Mouse (Mus musculus): ENCODE results near the gene Adgrb3. TPM values are rescaled to one million over a fixed set of nuclear protein-coding genes. Genes with fewer than 3 reads are reported as not detected.
"Not testable (repeated sequence)": the region's sequence is repeated elsewhere in the genome, so short reads cannot be mapped to it uniquely, and the experiment has no call there.

Gene Adgrb3
- polyA plus RNA-seq, 1 experiment from 2014 or later: 0.58 TPM

GRCm38 (mm10) chr1:25033155-25034095, 796.1 kb downstream of the Adgrb3 start:
- H3K36me3 ChIP-seq (ENCODE audit: control insufficient read depth, insufficient read depth, low read length): no peaks in the 10 kb centered on the region
- H3K4me3 ChIP-seq (ENCODE audit: control insufficient read depth in 1 of 2, insufficient read depth in 1 of 2, low read depth in 1 of 2, low read length in 2 of 2): no peak overlapping the region
- no peaks in the 10 kb centered on the region for H3K9me3 ChIP-seq (ENCODE audit: control insufficient read depth, low read length)
- no peak overlapping the region for H3K4me2 ChIP-seq (ENCODE audit: low read length)
- 68% methylated on average over 8 of the region's 8 CpGs for WGBS
- no peaks in the 10 kb centered on the region for H3K4me1 ChIP-seq (ENCODE audit: control insufficient read depth in 2 of 2, insufficient read depth in 2 of 2, low read length in 2 of 2)
- no peak for ATAC-seq (ENCODE audit: insufficient number of reproducible peaks, insufficient read depth, low FRiP score, low read depth)
- H3K27ac ChIP-seq (replicated peaks in 1 of 2; ENCODE audit: control insufficient read depth in 1 of 2, insufficient read depth in 1 of 2, low read depth in 2 of 2, low read length in 2 of 2): no peak overlapping the region
- no peak overlapping the region for H3K9ac ChIP-seq (ENCODE audit: low read length)
- no peaks in the 10 kb centered on the region for H3K27me3 ChIP-seq (ENCODE audit: control insufficient read depth, insufficient read depth, low read length)

GRCm38 (mm10) chr1:25023156-25023555, 806.4 kb downstream of the Adgrb3 start:
- Histone ChIP-seq H3K36me3 (ENCODE audit: control insufficient read depth, insufficient read depth, low read length) (no peaks in the 10 kb centered on the region), H3K4me3 (ENCODE audit: control insufficient read depth in 1 of 2, insufficient read depth in 1 of 2, low read depth in 1 of 2, low read length in 2 of 2) (no peak overlapping the region), H3K4me2 (ENCODE audit: low read length) (no peak overlapping the region), H3K9ac (ENCODE audit: low read length) (no peak overlapping the region), H3K9me3 (ENCODE audit: control insufficient read depth, low read length) (no peaks in the 10 kb centered on the region), H3K27me3 (ENCODE audit: control insufficient read depth, insufficient read depth, low read length) (no peaks in the 10 kb centered on the region), H3K27ac (replicated peaks in 1 of 2; ENCODE audit: control insufficient read depth in 1 of 2, insufficient read depth in 1 of 2, low read depth in 2 of 2, low read length in 2 of 2) (no peak overlapping the region), H3K4me1 (ENCODE audit: control insufficient read depth in 2 of 2, insufficient read depth in 2 of 2, low read length in 2 of 2) (no peaks in the 10 kb centered on the region)
- WGBS: 66% methylated on average over 3 of the region's 3 CpGs
- ATAC-seq (ENCODE audit: insufficient number of reproducible peaks, insufficient read depth, low FRiP score, low read depth): no peak

GRCm38 (mm10) chr1:25017851-25018250, 811.7 kb downstream of the Adgrb3 start:
- not testable (repeated sequence) for ATAC-seq (ENCODE audit: insufficient number of reproducible peaks, insufficient read depth, low FRiP score, low read depth); H3K27ac ChIP-seq (replicated peaks in 1 of 2; ENCODE audit: control insufficient read depth in 1 of 2, insufficient read depth in 1 of 2, low read depth in 2 of 2, low read length in 2 of 2); H3K36me3 ChIP-seq (ENCODE audit: control insufficient read depth, insufficient read depth, low read length); H3K27me3 ChIP-seq (ENCODE audit: control insufficient read depth, insufficient read depth, low read length); H3K4me1 ChIP-seq (ENCODE audit: control insufficient read depth in 2 of 2, insufficient read depth in 2 of 2, low read length in 2 of 2); H3K4me2 ChIP-seq (ENCODE audit: low read length); H3K9me3 ChIP-seq (ENCODE audit: control insufficient read depth, low read length); H3K4me3 ChIP-seq (ENCODE audit: control insufficient read depth in 1 of 2, insufficient read depth in 1 of 2, low read depth in 1 of 2, low read length in 2 of 2); H3K9ac ChIP-seq (ENCODE audit: low read length)
- 79% methylated on average over 5 of the region's 8 CpGs for WGBS
